Mouse (Mus musculus): Measurements from ENCODE around the gene Alox5. TPM values are rescaled to one million over a fixed set of nuclear protein-coding genes. Genes with fewer than 3 reads are reported as not detected.
"Not testable (repeated sequence)": the region's sequence is repeated elsewhere in the genome, so short reads cannot be mapped to it uniquely, and the experiment has no call there.

Alox5 gene
- 1 to 10 TPM; 1.1 to 1.3 TPM for total RNA-seq (2021)
- long read RNA-seq, experiment 1: 0 reads
- long read RNA-seq, experiment 2: 0 reads

- peak; percentile 27 for DNase-seq
Observed at GRCm38 (mm10) chr6:116460544-116461283, at the start of gene Alox5. Gene Alox5, minus strand, starts transcription at chr6:116461178.

- DNase-seq: not testable (repeated sequence)
Observed at GRCm38 (mm10) chr6:116506302-116507003, 45.5 kb upstream of the Alox5 start, which contains the start of gene Olfr212. Gene Olfr212, plus strand, starts transcription at chr6:116506516.

- no peak for DNase-seq
Observed at GRCm38 (mm10) chr6:116495960-116496359, 35.0 kb upstream of the Alox5 start.

GRCm38 (mm10) chr6:116493742-116494141 is 32.8 kb upstream of the Alox5 start:
- DNase-seq: no peak

- no peak for DNase-seq
Observed at GRCm38 (mm10) chr6:116488791-116489190, 27.8 kb upstream of the Alox5 start, which contains the start of gene Olfr211. Gene Olfr211, plus strand, starts transcription at chr6:116489091.

GRCm38 (mm10) chr6:116486833-116487232 is 25.9 kb upstream of the Alox5 start:
- no peak for DNase-seq

GRCm38 (mm10) chr6:116485081-116485480 is 24.1 kb upstream of the Alox5 start:
- no peak for DNase-seq

GRCm38 (mm10) chr6:116468081-116468480 is 7.1 kb upstream of the Alox5 start:
- DNase-seq: no peak

GRCm38 (mm10) chr6:116459232-116459631 is 1.7 kb downstream of the Alox5 start:
- DNase-seq: no peak

- no peak for DNase-seq
Observed at GRCm38 (mm10) chr6:116458728-116459127, 2.2 kb downstream of the Alox5 start.

- DNase-seq: no peak
Observed at GRCm38 (mm10) chr6:116456482-116456881, 4.5 kb downstream of the Alox5 start.

- peak; percentile 22 for DNase-seq
Observed at GRCm38 (mm10) chr6:116455781-116456180, 5.2 kb downstream of the Alox5 start.

GRCm38 (mm10) chr6:116440849-116441248 is 20.1 kb downstream of the Alox5 start:
- no peak for DNase-seq

GRCm38 (mm10) chr6:116440447-116440846 is 20.5 kb downstream of the Alox5 start:
- DNase-seq: no peak

GRCm38 (mm10) chr6:116439531-116439930 is 21.4 kb downstream of the Alox5 start:
- no peak for DNase-seq

GRCm38 (mm10) chr6:116438864-116439263 is 22.1 kb downstream of the Alox5 start:
- no peak for DNase-seq

GRCm38 (mm10) chr6:116428282-116428681 is 32.7 kb downstream of the Alox5 start:
- DNase-seq: no peak

GRCm38 (mm10) chr6:116427552-116427951 is 33.4 kb downstream of the Alox5 start:
- DNase-seq: no peak

- DNase-seq: no peak
Observed at GRCm38 (mm10) chr6:116423664-116424063, 37.3 kb downstream of the Alox5 start.

- DNase-seq: no peak
Observed at GRCm38 (mm10) chr6:116422991-116423390, 38.0 kb downstream of the Alox5 start.

- DNase-seq: no peak
Observed at GRCm38 (mm10) chr6:116420271-116420670, 40.7 kb downstream of the Alox5 start.

GRCm38 (mm10) chr6:116419699-116420098 is 41.3 kb downstream of the Alox5 start:
- DNase-seq: no peak

GRCm38 (mm10) chr6:116418487-116418886 is 42.5 kb downstream of the Alox5 start:
- DNase-seq: no peak

Measured in gastrocnemius, postnatal 25 days (tissue).